ENCODE assay signal across 19 mouse cellular contexts in the genomic region with DNA sequence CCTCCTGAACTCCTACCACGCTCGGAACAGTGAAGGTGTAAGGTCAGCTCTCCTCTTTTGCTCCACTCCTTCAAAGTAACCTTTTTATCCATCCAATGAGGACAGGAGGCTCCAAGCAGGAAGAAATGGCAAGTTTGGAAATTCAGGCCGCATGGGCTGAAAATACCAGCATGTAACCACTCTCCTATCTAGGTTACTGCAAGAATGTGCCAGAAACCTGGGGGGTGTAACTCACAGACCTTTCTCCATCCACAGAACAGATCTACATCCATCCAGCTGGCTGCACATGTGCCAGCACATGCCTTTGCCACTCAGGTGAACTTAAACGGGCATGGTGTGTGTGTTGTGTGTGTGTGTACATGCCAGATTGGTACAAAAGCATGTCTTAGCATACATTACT. TPM values are rescaled to one million over a fixed set of nuclear protein-coding genes. Genes with fewer than 3 reads are reported as not detected.
A peak's percentile ranks its signal among the peaks of the same experiment; 100 is the strongest.
DNase-seq lines count a peak whose midpoint lies in the region; ATAC-seq lines count a peak whose summit lies in the region.
"Had no signal": no experiment of that assay in that cellular context is flagged by ENCODE, and none has a peak within 500 bp of the region (broad histone marks: within the 10 kb centered on the region; RNA-seq: fewer than 3 reads in every experiment).

No protein-coding gene starts in this region.

- H3K4me2 ChIP-seq in heart, embryonic 14.5 days (ENCODE audit: low read length), result no peak overlapping the region
- H3K4me2 ChIP-seq: hindbrain, embryonic 15.5 days; limb, embryonic 12.5 days; liver, embryonic 11.5 days; neural tube, embryonic 15.5 days; stomach, embryonic 15.5 days had no signal

- H3K4me1 ChIP-seq in heart, embryonic 14.5 days (ENCODE audit: control insufficient read depth in 2 of 2, insufficient read depth in 2 of 2, low read length in 2 of 2), result peaks cover 54 to 82% of the 10 kb centered on the region in 2 experiments

- H3K36me3 ChIP-seq in heart, embryonic 14.5 days (ENCODE audit: control insufficient read depth, insufficient read depth, low read length), result no peaks in the 10 kb centered on the region; the same call in 1 of the 2 replicates
- H3K36me3 ChIP-seq: G1E; hindbrain, embryonic 15.5 days; neural tube, embryonic 15.5 days; stomach, embryonic 15.5 days had no signal

- H3K4me3 ChIP-seq in heart, embryonic 14.5 days (ENCODE audit: control insufficient read depth in 1 of 2, insufficient read depth in 1 of 2, low read depth in 1 of 2, low read length in 2 of 2), result no peak overlapping the region
- H3K4me3 ChIP-seq: hindbrain, embryonic 15.5 days; limb, embryonic 12.5 days; neural tube, embryonic 15.5 days; stomach, embryonic 15.5 days had no signal

- ATAC-seq in heart, embryonic 14.5 days (ENCODE audit: insufficient number of reproducible peaks, insufficient read depth, low FRiP score, low read depth), result no peak
- ATAC-seq: liver, postnatal 0 days had no signal

- H3K27me3 ChIP-seq in heart, embryonic 14.5 days (ENCODE audit: control insufficient read depth, insufficient read depth, low read length), result no peaks in the 10 kb centered on the region
- H3K27me3 ChIP-seq: CH12.LX; hindbrain, embryonic 15.5 days; limb, embryonic 12.5 days; neural tube, embryonic 15.5 days; Patski; stomach, embryonic 15.5 days had no signal

- no peak for DNase-seq in heart, postnatal 14 days
- DNase-seq in brain, adult 2 months (ENCODE audit: low read depth, low spot score), result peak; percentile 83
- peak; percentile 77 for DNase-seq in cerebellum, adult 11-12 months
- peak; percentile 69 to 76 for DNase-seq in cerebellum, postnatal 10 days
- no peak for DNase-seq in urinary bladder, adult 2 months (ENCODE audit: low spot score)
- no peak for DNase-seq in layer of hippocampus, postnatal 36 days
- DNase-seq: B cell, adult 2 months; liver, postnatal 0 days; thymus, postnatal 36 days had no signal

- H3K27ac ChIP-seq in heart, embryonic 14.5 days (replicated peaks in 1 of 2; ENCODE audit: control insufficient read depth in 1 of 2, insufficient read depth in 1 of 2, low read depth in 2 of 2, low read length in 2 of 2), result peak overlapping the region; percentile 28 to 82; a peak in 2 of 4 replicates
- H3K27ac ChIP-seq: limb, embryonic 12.5 days; macrophage; neural tube, embryonic 15.5 days had no signal

- H3K9ac ChIP-seq in heart, embryonic 14.5 days (ENCODE audit: low read length), result no peak overlapping the region
- H3K9ac ChIP-seq: hindbrain, embryonic 15.5 days; limb, embryonic 12.5 days; liver, postnatal 0 days; neural tube, embryonic 15.5 days; stomach, embryonic 15.5 days had no signal

- WGBS in heart, embryonic 14.5 days, result 64% methylated on average over 4 of the region's 4 CpGs

- intact Hi-C loops in heart, postnatal 14 days (cut with DNase I), result no loop called here

- no peaks in the 10 kb centered on the region for H3K9me3 ChIP-seq in heart, embryonic 14.5 days (ENCODE audit: control insufficient read depth, low read length)
- H3K9me3 ChIP-seq: hindbrain, embryonic 15.5 days; limb, embryonic 12.5 days; neural tube, embryonic 15.5 days; stomach, embryonic 15.5 days had no signal

RNA-seq across cellular contexts. Expression of gene Trio, which starts 28.9 kb away (rescaled TPM):
- polyA plus RNA-seq in heart, embryonic 14.5 days (2014; fragmentation: Nextera tagmentation; extraction: Ambion mirVana), result 23.8 and 29.4 TPM in 2 replicates
- 10 to 100 TPM; 59.0 to 60.3 TPM for total RNA-seq in heart, postnatal 14 days (2021)
- polyA plus RNA-seq in urinary bladder, adult 2 months (2012; rRNA removed), result 71.0 and 82.0 TPM in 2 replicates
- total RNA-seq in layer of hippocampus, postnatal 36 days (2021), result 100 to 1,000 TPM; 266 to 349 TPM
- polyA plus RNA-seq: G1E had no signal

Comparison
In these comparisons a context has a peak if more than half of its experiments do, and no peak if none do; other contexts are left out.
1. DNase-seq: peak in brain, adult 2 months (single experiment), cerebellum, adult 11-12 months (single experiment) and cerebellum, postnatal 10 days (2 of 2); none in heart, postnatal 14 days (0 of 2), urinary bladder, adult 2 months (single experiment) and layer of hippocampus, postnatal 36 days (0 of 2).
2. RNA of gene Trio, which starts 28.9 kb away (total RNA-seq): 266 to 349 TPM in layer of hippocampus, postnatal 36 days; 59.0 to 60.3 TPM in heart, postnatal 14 days; every median in the first group is over 4 times any median in the second.